Mouse (Mus musculus) kidney, embryonic 16.5 days (tissue): ENCODE measurements around the gene Ldlr. TPM values are rescaled to one million over a fixed set of nuclear protein-coding genes. Genes with fewer than 3 reads are reported as not detected.

Experiments
- polyA plus RNA-seq: library from polyadenylated mRNA; unstranded; fragments of >200 nt; fragmentation: Nextera tagmentation; extraction: Ambion mirVana; gene quantifications from 2 replicates; pipeline ENCODE4 v1.2.1, GENCODE M21; 2015

Gene Ldlr
- polyA plus RNA-seq, 1 experiment from 2014 or later: 30.6 TPM

Other genes starting within 250 kb of the Ldlr start
- 147 and 151 TPM in 2 replicates for gene Tmed1, start 213.2 kb upstream of the Ldlr start, polyA plus RNA-seq
- gene AB124611, start 197.3 kb upstream of the Ldlr start, polyA plus RNA-seq: 3.5 and 4.5 TPM in 2 replicates
- 27.1 and 32.1 TPM in 2 replicates for gene Carm1, start 176.6 kb upstream of the Ldlr start, polyA plus RNA-seq
- gene Timm29, start 130.8 kb upstream of the Ldlr start, polyA plus RNA-seq: 29.3 and 30.7 TPM in 2 replicates
- 40.1 and 43.8 TPM in 2 replicates for gene Yipf2, start 130.7 kb upstream of the Ldlr start, polyA plus RNA-seq
- gene Smarca4, start 107.3 kb upstream of the Ldlr start, polyA plus RNA-seq: 91.2 and 104 TPM in 2 replicates
- gene Spc24, start 36.8 kb downstream of the Ldlr start, polyA plus RNA-seq: 120 and 134 TPM in 2 replicates
- 18.7 and 19.7 TPM in 2 replicates for gene Kank2, start 75.3 kb downstream of the Ldlr start, polyA plus RNA-seq
- 5.4 and 6.0 TPM in 2 replicates for gene Angptl8, start 112.0 kb downstream of the Ldlr start, polyA plus RNA-seq
- 46.8 and 47.1 TPM in 2 replicates for gene Dock6, start 129.2 kb downstream of the Ldlr start, polyA plus RNA-seq
- 14.2 and 14.4 TPM in 2 replicates for gene Rab3d, start 194.7 kb downstream of the Ldlr start, polyA plus RNA-seq
- gene Ccdc159, start 204.0 kb downstream of the Ldlr start, polyA plus RNA-seq: 5.4 and 6.0 TPM in 2 replicates
- 70.3 and 75.4 TPM in 2 replicates for gene Tmem205, start 204.1 kb downstream of the Ldlr start, polyA plus RNA-seq
- 10.4 and 10.7 TPM in 2 replicates for gene Plppr2, start 213.6 kb downstream of the Ldlr start, polyA plus RNA-seq
- 9.0 TPM in 2 replicates for gene Swsap1, start 232.3 kb downstream of the Ldlr start, polyA plus RNA-seq
- gene Epor, start 240.0 kb downstream of the Ldlr start, polyA plus RNA-seq: 11.8 and 15.7 TPM in 2 replicates